Mouse (Mus musculus): ENCODE data around the gene Maml2. TPM values are rescaled to one million over a fixed set of nuclear protein-coding genes. Genes with fewer than 3 reads are reported as not detected.

Gene Maml2
- 14.3 TPM for polyA plus RNA-seq (2017; shearing (Covaris generic))

GRCm38 (mm10) chr9:13297668-13298512, at the start of gene Maml2:
Gene Maml2, plus strand, starts transcription at chr9:13297957.

DNA sequence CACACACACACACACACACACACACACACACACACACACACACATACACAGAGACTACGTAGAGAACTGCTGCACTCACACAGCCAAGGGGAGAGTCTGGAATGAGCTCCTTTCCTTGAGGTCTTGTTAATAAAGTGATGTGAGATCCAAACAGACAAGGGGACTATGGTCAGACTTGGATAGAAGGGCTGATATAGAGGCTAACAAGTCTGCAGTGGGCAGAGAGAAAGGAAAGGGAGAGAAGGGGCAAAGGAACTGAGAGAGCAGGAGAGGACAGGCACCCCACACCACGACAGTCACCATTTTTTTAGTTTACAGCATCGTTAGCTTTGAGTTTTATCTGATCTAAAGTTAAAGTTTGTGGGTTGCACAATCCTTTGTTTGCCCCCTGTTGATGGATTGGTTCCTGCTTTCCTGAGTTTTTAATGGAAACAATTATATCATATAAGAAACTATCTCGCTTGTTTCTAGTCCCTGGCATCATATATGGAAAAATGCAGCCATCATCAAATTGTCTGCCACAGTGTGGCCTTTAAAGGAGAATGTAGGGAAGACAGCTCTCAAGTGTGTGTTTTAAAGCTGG, 149.0 kb downstream of the Maml2 start, which contains the start of gene Gm17571:
Gene Gm17571, minus strand, starts transcription at position 51 of the 583 bp plus-strand sequence.

DNA sequence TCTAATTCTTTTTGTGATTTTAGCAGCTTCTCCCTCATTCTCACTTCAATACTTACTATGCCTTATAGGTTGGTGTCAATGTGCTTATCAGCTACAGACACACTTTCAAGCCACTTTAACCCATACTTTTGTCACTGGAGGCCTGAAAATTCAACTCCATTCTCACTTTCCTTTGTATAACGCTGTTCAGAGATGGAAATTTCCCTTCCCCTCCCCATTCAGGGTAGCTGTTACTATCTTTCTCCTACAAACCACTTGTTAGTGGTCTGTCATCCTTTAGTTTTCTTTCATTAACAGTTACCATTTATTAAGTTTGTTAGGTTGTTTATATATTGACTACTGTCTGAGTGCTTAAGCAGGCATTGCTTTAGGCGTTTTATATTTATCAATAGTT, 450.6 kb downstream of the Maml2 start, which contains the start of gene Mtmr2:
Gene Mtmr2, plus strand, starts transcription at position 7 of the 394 bp plus-strand sequence.

Other genes starting within 250 kb of the Maml2 start
- gene Jrkl, start 52.1 kb upstream of the Maml2 start, polyA plus RNA-seq (2017; shearing (Covaris generic)): 6.1 TPM
- 52.3 TPM for gene Ccdc82, start 51.0 kb upstream of the Maml2 start, polyA plus RNA-seq (2017; shearing (Covaris generic))
- not detected for gene Gm17571, start 148.8 kb downstream of the Maml2 start, polyA plus RNA-seq (2017; shearing (Covaris generic))